6 mouse cellular contexts compared by ENCODE assay signal in genomic region chr12:104838462-104838861, GRCm38 (mm10). TPM values are rescaled to one million over a fixed set of nuclear protein-coding genes. Genes with fewer than 3 reads are reported as not detected.
"Had no signal": no experiment of that assay in that cellular context is flagged by ENCODE, and none has a peak within 500 bp of the region (broad histone marks: within the 10 kb centered on the region; RNA-seq: fewer than 3 reads in every experiment).

No protein-coding gene starts in this region.

- DNase-seq: liver, embryonic 13.5 days; lung, adult 2 months; thymus, adult 18-20 months; thymus, postnatal 36 days had no signal

- ATAC-seq: midbrain, embryonic 16.5 days had no signal

RNA-seq across cellular contexts. Expression of gene Clmn, which starts 26.4 kb away (rescaled TPM):
- total RNA-seq: megakaryocyte-erythroid progenitor cell, adult 5-6 weeks had no signal
